Mouse (Mus musculus): ENCODE data around the gene Rufy1. TPM values are rescaled to one million over a fixed set of nuclear protein-coding genes. Genes with fewer than 3 reads are reported as not detected.

Rufy1 gene
- total RNA-seq, 2 experiments from 2014 or later = 51.2 to 82.2 TPM

GRCm38 (mm10) chr11:50431134-50432068 is 476 bp upstream of the Rufy1 start:
- peak; percentile 36 for ATAC-seq (ENCODE audit: poor library complexity, severe bottlenecking)

DNA sequence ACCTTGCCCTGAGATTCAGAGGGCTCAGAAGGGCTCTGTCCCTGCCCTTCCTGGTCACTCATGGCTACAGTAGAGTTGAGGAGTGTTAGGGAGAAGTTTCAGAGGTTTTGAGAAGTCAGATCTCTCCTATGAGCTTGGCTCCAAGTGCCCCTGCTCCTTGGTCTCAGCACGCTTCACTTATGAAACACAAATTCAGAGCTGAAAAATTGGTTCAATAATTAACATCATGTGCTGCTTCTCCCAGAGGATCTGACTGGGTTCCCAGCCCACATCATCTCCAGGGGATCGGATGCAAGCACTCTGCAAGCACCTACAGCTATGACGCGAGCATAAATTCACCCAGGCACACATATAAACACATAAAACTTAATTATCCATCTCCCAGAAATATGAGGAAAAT is 4.9 kb downstream of the Rufy1 start:
- no peak for ATAC-seq (ENCODE audit: poor library complexity, severe bottlenecking)

- peak; percentile 84 for ATAC-seq (ENCODE audit: poor library complexity, severe bottlenecking)
Observed at GRCm38 (mm10) chr11:50421934-50422780, 8.8 kb downstream of the Rufy1 start.

DNA sequence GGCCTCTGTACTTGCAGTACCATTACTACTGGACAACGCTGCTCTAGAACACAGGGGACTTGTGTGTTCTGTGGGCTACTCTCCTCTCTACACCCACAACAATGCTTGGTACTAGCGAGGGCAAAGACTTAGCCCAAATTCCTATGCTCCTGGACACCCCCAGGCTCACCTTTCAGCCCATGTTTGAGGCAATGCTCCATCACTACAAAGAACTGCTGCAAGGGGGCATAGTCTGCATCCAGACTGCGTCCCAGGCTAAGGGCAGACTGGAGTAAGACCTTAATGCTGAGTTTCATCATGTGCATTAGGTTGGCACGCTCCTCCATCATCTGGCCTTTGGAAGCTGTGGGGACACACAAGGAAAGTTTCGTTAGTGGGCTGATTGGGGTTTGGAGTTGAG is 9.5 kb downstream of the Rufy1 start:
- ATAC-seq (ENCODE audit: poor library complexity, severe bottlenecking) = no peak

DNA sequence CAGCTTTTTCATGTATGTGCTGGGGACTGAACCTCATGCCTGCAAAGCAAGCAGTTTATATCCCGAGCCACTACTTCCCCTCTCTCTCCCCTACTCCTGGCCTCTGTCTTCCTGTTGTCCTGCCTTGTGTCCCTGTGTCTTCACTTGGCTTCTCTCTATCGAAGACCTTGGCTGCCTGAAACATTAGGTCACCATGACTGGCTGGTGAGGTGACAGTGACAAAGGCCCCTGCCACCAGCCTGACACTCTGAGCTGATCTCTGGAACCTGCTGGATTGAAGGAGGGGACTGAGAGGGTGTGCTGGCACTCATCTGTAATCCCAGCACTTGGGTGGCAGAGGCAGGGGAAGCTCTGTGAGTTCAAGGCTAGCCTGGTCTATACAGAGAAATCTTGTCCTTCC is 13.1 kb downstream of the Rufy1 start:
- no peak for ATAC-seq (ENCODE audit: poor library complexity, severe bottlenecking)

DNA sequence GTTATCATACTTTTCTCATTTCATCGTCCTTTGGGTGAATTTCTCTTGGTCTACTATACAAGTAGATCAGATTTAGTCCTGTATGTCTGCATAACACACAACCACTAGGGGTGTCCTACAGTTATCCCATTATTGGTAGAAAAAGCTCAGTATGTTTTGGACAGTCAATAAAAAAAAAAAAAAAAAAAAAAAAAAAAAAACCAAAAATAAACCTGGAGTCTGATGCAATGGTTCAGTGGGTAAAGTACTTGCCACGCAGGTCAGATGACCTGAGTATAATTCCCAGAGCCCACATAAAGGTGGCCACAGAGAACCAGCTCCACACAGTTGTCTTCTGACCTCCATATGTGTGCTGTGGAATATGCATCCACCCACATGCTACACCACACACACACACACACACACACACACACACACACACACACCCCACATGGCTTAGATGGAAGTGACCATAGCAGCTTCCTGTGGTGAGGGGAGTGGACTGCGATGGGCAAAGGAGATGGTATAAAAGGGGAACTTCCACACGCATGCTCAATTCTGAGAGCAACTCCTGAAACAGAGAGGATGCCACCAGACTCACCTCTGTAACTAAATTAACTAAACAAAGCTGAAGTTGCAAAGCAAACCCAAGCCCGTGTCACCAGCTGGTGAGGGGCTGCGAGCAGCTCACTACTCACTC is 15.2 kb downstream of the Rufy1 start:
- ATAC-seq (ENCODE audit: poor library complexity, severe bottlenecking) = peak; percentile 98

DNA sequence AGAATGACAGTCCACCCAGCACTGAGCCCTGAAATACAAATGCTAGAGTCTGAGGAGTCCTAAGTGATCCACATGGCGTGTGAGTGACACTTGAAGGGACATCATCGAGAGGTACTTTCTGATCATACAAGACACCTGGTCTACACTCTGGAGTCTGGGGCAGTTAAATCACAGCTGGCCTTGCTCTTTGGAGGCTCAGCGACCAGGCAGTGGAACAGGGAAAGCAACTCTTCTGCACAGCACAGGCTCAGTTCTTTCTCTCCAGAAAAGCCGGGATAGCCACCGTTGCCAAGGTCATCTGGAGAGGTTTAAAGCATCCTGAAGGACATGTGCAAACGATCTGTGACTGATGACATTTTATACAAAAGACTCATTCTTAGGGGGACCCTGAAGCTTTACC is 23.7 kb downstream of the Rufy1 start:
- no peak for ATAC-seq (ENCODE audit: poor library complexity, severe bottlenecking)

- no peak for ATAC-seq (ENCODE audit: poor library complexity, severe bottlenecking)
Observed at GRCm38 (mm10) chr11:50403367-50404014, 27.4 kb downstream of the Rufy1 start.

- no peak for ATAC-seq (ENCODE audit: poor library complexity, severe bottlenecking)
Observed at GRCm38 (mm10) chr11:50402481-50402880, 28.4 kb downstream of the Rufy1 start.

GRCm38 (mm10) chr11:50398803-50399202 is 32.1 kb downstream of the Rufy1 start:
- no peak for ATAC-seq (ENCODE audit: poor library complexity, severe bottlenecking)

DNA sequence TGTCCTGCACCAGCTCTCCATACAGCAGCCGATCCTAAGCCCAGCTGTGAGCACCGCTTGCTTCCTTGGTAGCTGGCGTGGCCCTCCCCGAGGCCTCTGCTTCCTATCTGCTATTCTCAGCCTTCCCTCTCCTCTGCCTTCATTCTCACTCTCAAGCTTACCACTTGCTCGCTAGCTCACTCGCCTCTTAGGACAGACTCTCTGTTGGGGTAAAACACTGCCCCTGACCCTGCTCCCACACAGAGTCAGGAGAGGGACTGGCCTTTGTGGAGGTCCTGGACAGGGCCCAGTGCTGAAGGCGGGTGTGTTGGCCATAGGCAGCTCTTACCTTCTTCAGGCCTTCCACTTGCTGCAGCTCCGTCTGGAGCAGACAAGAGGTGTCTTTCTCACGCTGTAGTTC is 33.6 kb downstream of the Rufy1 start:
- no peak for ATAC-seq (ENCODE audit: poor library complexity, severe bottlenecking)

GRCm38 (mm10) chr11:50396766-50397307 is 34.1 kb downstream of the Rufy1 start:
- no peak for ATAC-seq (ENCODE audit: poor library complexity, severe bottlenecking)

DNA sequence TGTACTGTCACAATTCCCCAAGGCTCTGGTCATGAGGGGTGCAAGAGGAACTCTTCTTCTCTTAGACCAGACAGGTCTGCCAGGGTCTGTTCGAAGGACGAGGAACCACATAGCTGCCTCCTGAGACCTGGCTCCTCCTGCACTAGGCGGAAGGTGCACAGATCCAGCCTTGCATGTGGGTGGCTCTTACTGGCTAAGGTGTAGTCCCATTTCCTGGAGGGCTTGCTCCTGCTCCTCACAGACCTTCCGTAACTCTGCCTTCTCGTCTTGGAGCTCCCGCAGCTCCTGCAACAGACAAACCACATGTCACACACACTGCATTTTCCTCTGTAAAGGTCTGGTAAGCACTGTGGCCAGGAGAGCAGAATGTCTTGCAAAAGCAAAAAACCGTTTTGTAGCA is 36.2 kb downstream of the Rufy1 start:
- no peak for ATAC-seq (ENCODE audit: poor library complexity, severe bottlenecking)

- ATAC-seq (ENCODE audit: poor library complexity, severe bottlenecking) = no peak
Observed at GRCm38 (mm10) chr11:50393306-50393705, 37.6 kb downstream of the Rufy1 start.

GRCm38 (mm10) chr11:50391272-50391960 is 39.5 kb downstream of the Rufy1 start:
- no peak for ATAC-seq (ENCODE audit: poor library complexity, severe bottlenecking)

- no peak for ATAC-seq (ENCODE audit: poor library complexity, severe bottlenecking)
Observed at GRCm38 (mm10) chr11:50389616-50390015, 41.3 kb downstream of the Rufy1 start.

GRCm38 (mm10) chr11:50389011-50389410 is 41.9 kb downstream of the Rufy1 start:
- ATAC-seq (ENCODE audit: poor library complexity, severe bottlenecking) = no peak

GRCm38 (mm10) chr11:50388217-50388929 is 42.6 kb downstream of the Rufy1 start:
- no peak for ATAC-seq (ENCODE audit: poor library complexity, severe bottlenecking)

- no peak for ATAC-seq (ENCODE audit: poor library complexity, severe bottlenecking)
Observed at GRCm38 (mm10) chr11:50387697-50388096, 43.2 kb downstream of the Rufy1 start.
